Mouse (Mus musculus) WW6 (cell line): ENCODE measurements around the gene Vipas39.
"Not testable (repeated sequence)": the region's sequence is repeated elsewhere in the genome, so short reads cannot be mapped to it uniquely, and the experiment has no call there.

Experiments used
- DNase-seq: peaks from one replicate; pipeline ENCODE4 v3.0.0-alpha.2; 2013; ENCODE audit warnings: low read depth, low spot score

The Vipas39 gene

GRCm38 (mm10) chr12:87266108-87266826 lies at the start of gene Vipas39, which contains the start of gene Ahsa1:
TSS of gene Vipas39 (minus strand) at chr12:87266256.
TSS of gene Ahsa1 (plus strand) at chr12:87266479.
- peak; percentile 84 for DNase-seq

- no peak for DNase-seq
Measured at GRCm38 (mm10) chr12:87313098-87313497, 47.0 kb upstream of the Vipas39 start.

DNA sequence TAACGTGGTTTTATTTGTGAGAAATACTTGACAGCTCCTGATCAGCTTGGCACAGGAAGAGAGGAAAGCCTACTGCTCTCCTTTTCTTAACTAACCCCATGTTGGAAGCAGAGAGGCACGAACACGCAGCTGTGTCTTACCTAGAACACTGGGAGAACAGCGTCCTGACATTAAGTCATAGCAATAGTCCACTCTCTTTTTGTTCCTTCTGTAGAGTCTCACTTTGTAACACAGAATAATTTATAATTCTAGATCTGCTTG lies 40.5 kb upstream of the Vipas39 start:
- not testable (repeated sequence) for DNase-seq

GRCm38 (mm10) chr12:87305767-87306583 lies 39.9 kb upstream of the Vipas39 start:
- no peak for DNase-seq

DNA sequence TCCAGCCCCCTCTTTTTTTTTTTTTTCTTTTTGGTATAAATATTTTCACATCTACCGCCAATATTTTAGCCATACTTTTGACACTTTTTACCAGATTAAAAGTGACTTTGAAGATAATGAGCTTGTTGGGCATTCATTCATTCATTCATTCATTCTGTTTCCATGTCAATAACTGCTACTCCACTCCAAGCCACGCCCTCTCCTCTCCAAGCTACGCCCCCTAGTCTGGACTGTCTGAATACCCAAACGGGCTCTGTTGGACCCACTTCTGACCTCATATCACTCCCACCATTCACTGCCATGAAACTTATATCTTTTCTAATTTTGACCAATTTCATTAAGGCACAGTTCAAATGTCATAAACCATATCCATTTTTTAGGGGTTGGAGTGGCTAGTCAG lies 35.1 kb upstream of the Vipas39 start:
- DNase-seq = no peak

DNA sequence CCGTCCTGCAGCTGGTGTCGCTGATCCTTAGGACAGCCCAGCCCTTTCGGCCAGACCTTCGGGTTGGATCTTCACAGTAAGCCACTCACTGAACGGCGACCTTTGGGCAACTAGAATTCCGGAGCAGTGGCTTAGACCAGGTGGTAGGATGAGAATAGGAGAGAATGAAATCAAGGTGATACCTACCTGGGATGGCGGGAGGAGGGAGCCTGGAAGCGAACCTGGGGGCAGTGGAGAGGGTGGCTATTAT lies 34.3 kb upstream of the Vipas39 start:
- DNase-seq = no peak

- no peak for DNase-seq
Measured at GRCm38 (mm10) chr12:87299657-87300440, 33.8 kb upstream of the Vipas39 start, which contains the start of gene Ism2. TSS of gene Ism2 (minus strand) at chr12:87299705.

- DNase-seq = no peak
Measured at GRCm38 (mm10) chr12:87299037-87299656, 33.1 kb upstream of the Vipas39 start.

GRCm38 (mm10) chr12:87293934-87294333 lies 27.9 kb upstream of the Vipas39 start:
- no peak for DNase-seq

DNA sequence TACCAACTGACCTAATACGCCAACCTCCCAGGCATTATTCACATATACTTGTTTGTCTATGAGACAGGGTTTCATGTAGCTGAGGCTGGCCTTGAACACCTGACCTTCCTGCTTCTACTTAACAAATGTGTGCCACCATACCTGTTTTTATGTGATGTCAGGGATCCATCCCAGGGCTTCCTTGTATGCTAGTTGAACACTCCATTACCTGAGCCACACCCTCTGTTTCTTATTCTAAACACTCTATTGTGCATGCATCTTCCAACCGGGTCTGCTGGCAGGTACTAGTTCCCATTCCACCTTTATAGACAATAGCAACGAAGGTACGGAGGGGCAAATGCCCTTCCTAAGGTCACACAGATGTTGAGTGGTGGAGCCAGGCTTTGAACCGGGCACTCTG lies 23.0 kb upstream of the Vipas39 start:
- no peak for DNase-seq

- DNase-seq = no peak
Measured at GRCm38 (mm10) chr12:87284726-87285125, 18.7 kb upstream of the Vipas39 start.

- no peak for DNase-seq
Measured at GRCm38 (mm10) chr12:87284268-87284667, 18.2 kb upstream of the Vipas39 start.

DNA sequence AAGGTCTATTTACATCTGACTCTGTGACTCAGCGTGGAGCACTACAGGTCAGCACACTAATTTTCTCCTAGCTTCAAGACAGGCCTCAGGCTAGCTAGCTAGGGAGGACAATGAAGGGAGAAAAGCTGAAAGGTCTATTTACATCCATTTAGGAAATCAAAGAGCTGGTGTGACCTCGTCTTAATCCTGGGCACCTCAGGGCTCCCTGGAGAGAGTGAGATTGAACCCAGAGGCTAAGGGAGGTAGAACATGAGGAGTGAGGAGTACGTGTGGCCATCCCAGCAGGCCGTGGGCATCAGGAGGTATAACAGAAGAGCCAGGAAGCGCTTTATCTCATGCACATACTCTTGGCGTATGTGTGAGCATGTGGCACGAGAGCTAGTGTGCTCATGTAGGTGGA lies 17.6 kb upstream of the Vipas39 start:
- DNase-seq = no peak

DNA sequence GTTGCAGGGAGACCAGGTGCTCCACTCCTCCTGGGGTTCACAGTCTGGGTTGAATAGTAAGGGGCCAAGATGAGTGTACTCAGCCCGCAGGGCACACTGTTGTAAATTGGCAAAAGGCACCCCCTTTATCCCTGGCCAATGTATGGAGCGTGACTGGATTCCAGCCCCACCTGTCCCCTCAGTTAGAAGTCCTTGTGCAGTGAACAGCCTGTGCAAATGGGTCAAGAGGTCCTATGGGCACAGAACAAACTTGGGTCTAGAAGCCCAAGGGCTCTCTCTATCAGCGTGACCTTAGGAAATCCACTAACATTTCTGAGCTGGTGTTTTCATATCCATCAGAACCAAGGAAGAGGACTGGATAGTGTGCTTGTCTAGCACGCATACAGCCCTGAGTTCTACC lies 16.7 kb upstream of the Vipas39 start:
- DNase-seq = no peak

GRCm38 (mm10) chr12:87281766-87282165 lies 15.7 kb upstream of the Vipas39 start:
- DNase-seq = no peak

- no peak for DNase-seq
Measured at GRCm38 (mm10) chr12:87279879-87280278, 13.8 kb upstream of the Vipas39 start.

DNA sequence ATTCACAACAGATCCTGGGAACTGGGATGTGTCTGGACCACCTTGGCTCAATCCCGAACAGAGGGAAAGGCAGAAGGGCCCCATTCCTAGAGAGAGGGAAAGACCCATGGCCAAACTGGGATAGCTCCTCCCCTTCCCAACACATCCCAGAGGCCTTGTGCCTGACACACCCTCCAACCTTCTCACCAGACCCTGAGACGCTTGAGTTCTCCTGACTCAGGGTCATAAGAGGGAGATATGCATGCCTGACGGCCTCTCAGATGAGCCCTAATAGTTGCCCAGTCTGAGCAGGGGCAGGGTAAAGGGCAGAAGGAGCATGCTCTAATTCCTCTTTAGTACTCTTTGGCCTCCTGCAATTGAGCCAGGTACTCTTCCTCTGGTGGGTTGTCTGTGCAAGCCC lies 13.3 kb upstream of the Vipas39 start:
- no peak for DNase-seq

- no peak for DNase-seq
Measured at GRCm38 (mm10) chr12:87278118-87278730, 12.2 kb upstream of the Vipas39 start.

GRCm38 (mm10) chr12:87277251-87277650 lies 11.2 kb upstream of the Vipas39 start:
- DNase-seq = not testable (repeated sequence)

DNA sequence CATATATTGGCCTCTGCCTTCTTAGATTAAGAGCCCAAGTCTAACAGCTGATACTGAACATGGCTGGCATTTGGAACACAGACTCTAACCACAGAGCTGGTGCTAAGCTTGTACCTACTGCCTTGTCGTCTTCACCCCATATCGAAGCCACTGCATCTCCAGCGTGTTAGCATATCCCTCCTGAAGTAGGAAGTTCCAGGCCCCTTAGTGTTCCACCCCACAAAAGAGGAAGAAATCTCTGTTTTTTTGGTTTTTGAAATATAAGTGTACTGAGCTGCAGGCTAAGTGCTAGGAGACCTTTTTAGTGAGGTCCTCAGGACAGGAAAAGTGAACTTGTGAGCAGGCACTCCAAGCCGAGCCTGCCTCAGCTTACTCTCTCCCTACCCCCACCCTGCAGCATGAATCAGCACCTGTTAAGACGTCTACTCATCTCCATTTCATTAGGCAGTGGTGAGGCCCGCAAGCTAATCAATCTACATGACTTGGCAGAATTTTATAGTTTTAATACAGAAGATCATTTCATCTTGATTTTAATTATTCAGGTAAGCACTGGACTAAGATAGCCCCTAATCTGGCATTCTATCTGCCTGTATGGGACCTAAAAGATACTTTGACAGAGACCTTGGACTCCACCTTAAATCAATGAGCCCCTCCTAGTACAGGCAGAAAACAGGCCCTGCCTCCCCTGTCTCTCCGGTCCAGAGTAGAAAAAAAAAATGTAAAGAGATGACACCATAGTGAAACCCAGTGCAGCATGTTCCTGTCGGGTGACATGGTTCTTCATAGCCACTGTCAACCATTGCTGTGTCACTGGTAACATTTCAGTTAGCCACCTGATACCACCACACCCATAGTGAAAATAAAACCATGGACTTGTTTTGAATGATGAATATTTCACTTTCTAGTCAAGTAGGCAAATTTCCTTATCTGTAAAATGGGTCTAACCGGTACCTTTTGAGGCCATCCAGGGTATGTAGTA lies 9.1 kb upstream of the Vipas39 start:
- no peak for DNase-seq

DNA sequence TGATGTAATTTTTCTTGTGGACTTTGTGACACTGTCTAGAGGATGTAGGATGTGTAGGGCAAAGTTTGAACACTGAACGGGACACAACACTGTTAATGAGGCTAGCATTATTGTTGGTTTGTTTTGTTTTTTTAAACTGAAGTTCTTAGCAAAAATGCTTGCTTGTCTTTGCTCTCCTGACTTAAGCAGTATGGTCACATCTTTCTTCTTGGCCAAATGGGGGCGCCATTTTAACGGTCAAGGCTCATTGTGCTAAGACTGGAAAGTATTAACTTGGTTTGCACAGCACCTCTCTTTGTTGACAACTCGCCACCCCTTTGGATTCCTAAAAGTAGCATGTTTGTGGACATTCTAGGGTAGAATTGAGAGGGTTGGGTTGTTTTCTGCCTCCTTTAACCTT lies 1.6 kb upstream of the Vipas39 start:
- DNase-seq = no peak
